Mouse (Mus musculus) thymus, adult 2 months (tissue): ENCODE measurements around the gene Zdhhc6.

ENCODE experiments used
- CTCF ChIP-seq: fragments of 200-500 bp; IDR thresholded peaks from 2 replicates; pipeline ENCODE4 v1.5.1; 2012; ENCODE audit warnings: mild to moderate bottlenecking, control low read depth, low read length, moderate library complexity, borderline replicate concordance; ENCODE audit not compliant: control insufficient read depth, poor library complexity, insufficient read depth; ENCODE audit errors: extremely low read depth
- POLR2A ChIP-seq: fragments of 200-500 bp; IDR thresholded peaks from 2 replicates; pipeline ENCODE4 v1.6.1; 2012; ENCODE audit warnings: mild to moderate bottlenecking, low read length, control low read depth, moderate library complexity; ENCODE audit not compliant: control insufficient read depth, poor library complexity, insufficient read depth; ENCODE audit errors: extremely low read depth

- TF ChIP-seq CTCF (no peak), POLR2A (no peak)
These were observed 57.3 kb downstream of the Zdhhc6 start for GRCm38 (mm10) chr19:55258514-55258913.
